Mouse (Mus musculus): ENCODE measurements around the gene Helq.

Gene Helq

DNA sequence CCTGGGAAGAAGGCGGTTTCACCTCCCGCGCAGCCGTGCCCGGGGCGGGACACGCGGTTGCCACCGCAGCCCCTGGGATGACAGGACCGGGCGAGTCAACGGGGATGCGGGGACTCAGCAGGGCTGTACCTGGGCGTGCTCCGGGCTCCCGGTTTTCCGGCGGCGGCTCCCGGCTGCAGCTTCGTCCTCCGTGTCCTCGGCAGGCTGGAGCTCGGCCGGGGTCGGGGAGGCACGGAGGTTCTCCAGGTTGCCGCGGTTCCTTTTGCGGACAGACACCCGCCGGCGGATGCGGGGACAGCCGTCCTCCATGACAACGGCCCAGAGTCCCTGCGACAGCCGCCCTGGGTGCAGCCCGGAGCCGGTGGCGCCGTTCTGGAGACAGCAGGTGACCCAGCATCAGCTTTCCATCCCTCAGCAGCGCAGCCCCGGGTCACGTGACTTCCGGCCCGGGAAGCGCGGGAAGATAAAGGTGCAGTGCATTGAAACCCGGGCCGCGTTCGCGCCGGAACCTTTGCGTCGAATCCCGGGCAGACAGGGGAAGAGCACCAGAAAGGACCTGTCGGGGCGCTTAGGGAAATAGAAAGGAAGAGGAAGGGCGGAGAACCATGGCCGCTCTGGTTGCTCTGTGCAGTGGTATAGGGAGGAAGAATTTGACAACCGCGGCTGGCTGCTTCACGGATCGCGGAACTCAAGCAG, at the start of gene Helq, which contains the start of gene Mrps18c:
Gene Helq (minus strand): TSS at position 434 of the 696 bp plus-strand sequence.
Gene Mrps18c (plus strand): TSS at position 463 of the 696 bp plus-strand sequence.
- peak; percentile 86 for DNase-seq (ENCODE audit: low spot score)

DNA sequence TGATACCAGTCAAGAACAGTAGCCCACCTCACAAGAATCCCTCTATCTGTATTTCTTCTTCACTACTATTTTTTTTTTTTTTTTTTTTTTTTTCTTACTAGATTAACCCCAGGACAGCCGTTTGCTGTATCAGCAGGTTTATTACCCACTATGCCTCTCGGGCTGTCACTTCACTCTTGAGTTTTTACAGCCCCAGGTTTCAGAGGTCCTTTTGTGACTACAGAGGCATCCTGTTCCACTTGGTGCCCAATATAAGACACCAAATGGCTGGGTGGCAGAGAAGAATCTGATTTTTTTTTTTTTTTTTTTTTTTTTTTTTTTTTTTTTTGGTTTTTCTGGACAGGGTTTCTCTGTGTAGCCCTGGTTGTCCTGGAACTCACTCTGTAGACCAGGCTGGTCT, 48.7 kb upstream of the Helq start:
- no peak for DNase-seq (ENCODE audit: low spot score)

GRCm38 (mm10) chr5:100846599-100846920, 48.2 kb upstream of the Helq start:
- DNase-seq (ENCODE audit: low spot score): no peak

DNA sequence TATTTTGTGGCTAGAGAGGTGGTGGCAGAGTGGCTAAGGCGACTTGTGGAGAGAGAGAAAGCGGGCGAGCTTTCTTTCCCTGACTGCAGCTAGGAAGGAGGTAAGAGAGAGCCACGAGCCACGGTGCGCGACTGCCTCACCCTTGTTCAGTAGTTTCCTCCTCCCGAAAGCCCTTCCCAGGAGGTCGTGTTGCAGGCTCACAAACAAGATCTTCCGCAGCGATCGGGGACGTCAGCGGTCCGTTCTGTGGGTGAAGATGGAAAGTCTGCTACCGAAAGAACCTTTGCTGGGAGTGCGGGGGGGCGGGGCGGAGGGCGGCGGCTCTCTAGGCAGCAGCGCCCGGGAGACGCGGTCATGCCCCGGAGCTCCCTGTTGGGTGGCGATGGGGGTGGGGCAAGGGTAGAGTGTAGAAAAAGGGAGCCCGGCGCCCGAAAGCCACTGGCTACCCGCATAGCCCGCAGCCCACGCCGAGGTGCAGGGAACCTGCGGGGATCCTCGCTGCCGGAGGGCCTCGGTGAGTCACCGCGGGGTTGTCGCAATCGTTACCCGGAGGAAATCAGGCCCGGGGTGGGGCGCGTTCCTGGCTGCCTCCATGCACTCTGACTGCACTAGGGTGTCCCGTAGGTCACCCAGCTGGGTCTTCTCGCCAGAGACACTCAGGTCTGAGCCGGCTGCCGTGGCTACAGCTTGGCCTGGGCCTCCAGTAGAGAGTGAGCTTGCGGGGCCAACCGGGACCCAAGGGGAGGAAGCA, 47.6 kb upstream of the Helq start:
- peak; percentile 31 for DNase-seq (ENCODE audit: low spot score)

GRCm38 (mm10) chr5:100845485-100845847, 47.1 kb upstream of the Helq start, which contains the start of gene Gpat3:
TSS of gene Gpat3 (plus strand) at chr5:100845713.
- no peak for DNase-seq (ENCODE audit: low spot score)

GRCm38 (mm10) chr5:100844485-100844884, 46.1 kb upstream of the Helq start:
- DNase-seq (ENCODE audit: low spot score): no peak

- DNase-seq (ENCODE audit: low spot score): no peak
Measured at GRCm38 (mm10) chr5:100837907-100838306, 39.5 kb upstream of the Helq start.

DNA sequence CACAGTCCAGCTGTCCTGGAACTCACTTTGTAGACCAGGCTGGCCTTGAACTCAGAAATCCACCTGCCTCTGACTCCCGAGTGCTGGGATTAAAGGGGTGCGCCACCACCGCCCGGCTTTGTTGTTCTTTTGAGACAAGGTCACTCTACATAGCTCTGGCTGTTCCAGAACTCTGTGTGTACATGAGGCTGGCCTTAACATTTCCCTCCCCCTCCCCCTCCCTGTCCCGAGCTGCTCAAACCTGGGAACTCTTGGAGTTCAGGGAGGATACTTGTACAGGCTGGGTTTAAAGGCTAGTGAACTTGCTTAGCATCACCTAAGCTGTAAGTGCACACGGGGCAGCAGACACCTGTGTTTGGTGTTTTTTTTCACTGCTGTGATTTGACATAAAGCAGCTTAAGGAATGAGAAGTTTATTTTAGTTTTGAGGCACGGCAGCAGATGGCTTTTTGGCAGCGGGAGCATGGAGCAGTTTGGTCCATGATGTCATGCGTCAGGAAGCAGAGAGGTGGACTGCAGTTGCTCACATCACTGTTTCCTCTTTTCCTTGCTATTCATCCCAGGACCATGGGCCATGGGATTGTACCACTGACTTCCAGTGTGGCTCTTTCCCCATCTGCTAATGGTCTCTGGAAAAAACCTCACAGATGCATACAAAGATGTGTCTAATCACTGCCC, 37.6 kb upstream of the Helq start:
- no peak for DNase-seq (ENCODE audit: low spot score)

DNA sequence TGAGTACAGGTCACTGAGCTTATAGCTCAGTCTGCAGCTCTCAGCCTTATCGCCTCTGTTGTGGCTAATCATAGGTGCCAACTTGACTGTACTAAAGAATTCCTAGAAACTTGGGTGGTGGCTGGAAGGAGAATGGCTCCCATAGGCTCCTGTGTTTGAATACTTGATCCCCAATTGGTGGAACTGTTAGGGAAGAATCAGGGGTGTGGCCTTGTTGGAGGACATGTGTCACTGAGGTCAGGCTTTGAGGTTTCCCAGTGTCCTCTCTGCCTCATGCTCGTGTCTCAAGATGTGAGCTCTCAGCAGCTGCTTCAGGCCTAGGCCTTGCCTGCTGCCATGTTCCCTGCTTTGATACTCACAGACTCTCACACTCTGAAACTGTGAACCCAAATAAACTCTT, 35.4 kb upstream of the Helq start:
- DNase-seq (ENCODE audit: low spot score): no peak

DNA sequence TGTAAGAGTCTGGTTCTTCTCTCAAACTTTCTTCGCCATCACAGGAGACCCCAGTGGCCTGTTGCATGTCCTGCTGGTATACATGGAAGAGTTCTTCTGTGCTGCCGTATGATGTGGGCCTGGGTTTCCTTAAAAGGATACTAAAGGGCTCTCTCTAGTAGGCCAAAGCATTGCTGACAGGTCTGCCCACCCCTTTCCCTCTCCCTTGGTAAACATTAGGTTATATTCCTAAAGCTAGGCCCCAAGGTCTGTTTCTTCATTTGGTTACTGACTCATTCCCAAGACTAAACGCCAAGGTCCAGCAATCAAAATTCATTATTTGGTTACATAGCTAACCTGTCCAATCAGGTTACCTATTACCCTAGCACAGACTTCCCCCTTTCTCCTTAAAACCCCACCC, 34.3 kb upstream of the Helq start:
- no peak for DNase-seq (ENCODE audit: low spot score)

DNA sequence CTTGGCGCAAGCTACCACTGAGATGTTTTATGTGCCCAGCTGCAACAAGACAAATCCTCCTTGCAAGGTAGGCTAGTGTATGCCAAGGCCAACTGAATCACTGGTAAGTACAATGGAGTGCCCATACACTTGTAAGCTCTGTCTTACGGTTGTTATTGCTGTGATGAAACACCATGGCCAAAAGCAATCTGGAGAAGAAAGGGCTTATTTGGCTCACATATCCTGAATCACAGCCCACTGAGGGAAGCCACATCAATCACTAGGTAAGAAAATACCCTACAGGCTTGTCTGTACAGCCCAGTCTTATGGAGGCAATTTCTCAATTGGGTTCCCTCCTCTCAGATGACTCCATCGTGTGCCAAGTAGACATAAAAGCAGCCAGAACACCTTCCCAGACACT, 30.3 kb upstream of the Helq start:
- no peak for DNase-seq (ENCODE audit: low spot score)

DNA sequence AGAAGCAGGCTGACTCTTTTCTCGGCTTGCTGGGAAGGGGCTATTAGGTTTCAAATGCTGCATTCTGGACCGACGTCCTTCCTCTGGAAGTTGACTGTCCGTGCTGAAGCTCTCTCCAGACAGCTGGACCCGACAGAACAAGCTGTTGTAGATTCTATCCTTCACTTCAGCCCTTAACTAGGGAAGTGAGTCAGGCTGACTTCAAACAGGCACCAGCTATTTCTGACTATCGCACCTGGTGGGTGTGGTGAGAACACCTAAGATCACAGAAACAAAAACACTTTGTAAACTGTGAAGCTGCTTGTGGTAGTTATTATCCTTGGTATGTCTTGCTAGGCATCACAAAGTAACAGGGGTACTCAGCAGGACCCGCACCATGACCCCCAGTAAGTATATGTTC, 28.1 kb upstream of the Helq start:
- DNase-seq (ENCODE audit: low spot score): no peak

- no peak for DNase-seq (ENCODE audit: low spot score)
Measured at GRCm38 (mm10) chr5:100825975-100826374, 27.6 kb upstream of the Helq start.

DNA sequence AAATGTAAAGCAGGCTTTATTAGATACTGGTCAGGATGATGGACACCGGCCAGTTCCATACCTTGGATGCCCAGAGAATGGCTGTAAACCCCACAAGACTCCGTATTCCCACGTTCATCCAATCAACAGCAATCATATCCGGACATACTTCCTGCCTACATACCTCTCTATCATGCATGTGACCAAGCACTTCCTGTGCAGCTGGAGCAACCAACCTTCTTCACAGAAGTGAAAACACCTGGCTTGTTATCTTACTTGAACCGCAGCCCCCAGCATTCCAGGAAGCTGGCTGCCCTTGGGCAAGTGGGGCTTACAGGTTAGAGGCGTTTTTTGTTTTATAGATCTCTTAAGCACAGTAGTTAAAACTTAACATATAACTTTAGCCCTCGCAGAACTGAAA, 24.4 kb upstream of the Helq start:
- DNase-seq (ENCODE audit: low spot score): no peak

- no peak for DNase-seq (ENCODE audit: low spot score)
Measured at GRCm38 (mm10) chr5:100821375-100821774, 23.0 kb upstream of the Helq start.

GRCm38 (mm10) chr5:100820483-100821184, 22.2 kb upstream of the Helq start, which contains the start of gene Abraxas1:
TSS of gene Abraxas1 (minus strand) at chr5:100820965.
- DNase-seq (ENCODE audit: low spot score): peak; percentile 84

GRCm38 (mm10) chr5:100819568-100820480, 21.4 kb upstream of the Helq start:
- no peak for DNase-seq (ENCODE audit: low spot score)

DNA sequence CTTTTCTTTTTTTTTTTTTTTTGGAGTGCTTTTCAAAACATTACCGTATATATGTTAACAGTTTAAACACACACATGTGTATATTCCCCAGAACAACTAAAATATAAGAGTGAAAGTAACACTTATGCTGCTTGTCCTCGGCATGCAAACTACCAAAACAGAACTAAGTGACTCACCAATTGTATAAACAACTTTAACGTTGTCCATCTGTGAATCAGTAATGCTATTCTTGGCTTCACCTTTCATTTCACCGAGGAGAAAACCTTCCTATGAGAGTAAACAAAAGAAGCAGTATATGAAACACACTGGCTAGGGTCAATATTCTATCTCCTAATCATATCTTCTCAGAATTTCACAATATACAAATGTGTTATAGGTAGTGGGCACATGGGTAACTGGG, 19.9 kb upstream of the Helq start:
- DNase-seq (ENCODE audit: low spot score): no peak

- DNase-seq (ENCODE audit: low spot score): no peak
Measured at GRCm38 (mm10) chr5:100794084-100794483, 4.3 kb downstream of the Helq start.

DNA sequence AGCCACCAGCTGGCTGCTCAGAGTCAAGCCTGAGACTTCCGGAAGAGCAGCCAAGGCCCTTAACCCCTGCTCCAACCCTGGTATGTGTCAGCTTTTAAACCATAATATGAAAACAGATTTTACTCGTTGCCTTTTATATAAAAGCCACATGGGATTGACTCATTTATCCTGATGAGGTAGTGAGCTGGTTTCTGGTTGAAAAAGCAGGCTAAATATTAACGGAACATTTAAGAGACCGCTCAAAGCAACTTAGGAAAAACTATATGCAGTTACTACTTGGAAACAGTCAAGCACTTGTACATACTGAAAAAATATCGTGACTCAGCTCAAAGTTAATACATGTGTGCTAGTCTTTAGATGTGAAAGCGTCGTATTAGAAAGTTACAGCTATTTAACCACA, 6.1 kb downstream of the Helq start:
- no peak for DNase-seq (ENCODE audit: low spot score)

- no peak for DNase-seq (ENCODE audit: low spot score)
Measured at GRCm38 (mm10) chr5:100787527-100787926, 10.9 kb downstream of the Helq start.

All from spleen, adult 12 weeks (tissue).